Mouse (Mus musculus): ENCODE results near the gene Fbxw15.
"Not testable (repeated sequence)": the region's sequence is repeated elsewhere in the genome, so short reads cannot be mapped to it uniquely, and the experiment has no call there.

Fbxw15 gene

DNA sequence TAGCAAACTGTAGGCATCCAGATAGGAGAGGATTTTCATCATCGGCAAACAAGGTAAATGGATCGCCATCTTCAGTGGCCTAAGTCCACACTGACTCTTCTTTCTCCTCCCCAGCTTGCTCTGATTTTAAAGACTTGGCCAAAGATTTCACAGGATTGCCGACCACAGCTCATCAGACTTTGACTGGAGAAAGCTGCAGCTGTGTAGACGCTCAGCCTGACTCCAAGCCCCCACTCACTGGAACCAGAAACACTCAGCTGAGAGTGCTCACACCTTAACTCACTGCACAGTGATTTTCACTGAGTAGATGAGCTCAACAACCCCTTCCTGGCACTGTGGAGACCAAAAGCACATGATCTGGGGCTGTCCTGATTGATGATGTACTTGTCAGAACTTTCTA is at the start of gene Fbxw15:
Fbxw15 (minus strand) TSS at position 101 of the 400 bp plus-strand sequence.
- not testable (repeated sequence) for DNase-seq (ENCODE audit: low read depth in 2 of 2, low spot score in 2 of 2)

GRCm38 (mm10) chr9:109606837-109607236 is 38.8 kb upstream of the Fbxw15 start:
- DNase-seq (ENCODE audit: low read depth in 2 of 2, low spot score in 2 of 2), result not testable (repeated sequence)

DNA sequence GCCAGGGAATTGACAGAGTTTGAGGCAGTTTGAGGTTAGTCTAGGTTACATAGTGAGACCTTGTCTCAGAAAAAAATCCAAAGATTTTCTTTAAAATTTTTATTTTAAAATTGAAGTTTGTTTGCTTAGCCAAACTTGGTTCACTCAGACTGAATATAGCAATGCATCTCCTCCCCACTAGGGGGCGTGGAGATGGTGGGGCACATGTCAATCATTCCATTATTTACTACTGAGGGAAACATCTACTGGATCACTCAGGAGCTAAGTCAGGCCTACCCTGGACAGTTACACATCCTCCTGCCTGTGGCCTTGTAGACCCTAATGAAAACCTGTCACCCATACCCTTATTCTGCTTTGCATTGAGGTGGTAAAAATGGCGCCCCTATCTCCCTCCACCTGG is 34.1 kb upstream of the Fbxw15 start:
- DNase-seq (ENCODE audit: low read depth in 2 of 2, low spot score in 2 of 2), result not testable (repeated sequence)

DNA sequence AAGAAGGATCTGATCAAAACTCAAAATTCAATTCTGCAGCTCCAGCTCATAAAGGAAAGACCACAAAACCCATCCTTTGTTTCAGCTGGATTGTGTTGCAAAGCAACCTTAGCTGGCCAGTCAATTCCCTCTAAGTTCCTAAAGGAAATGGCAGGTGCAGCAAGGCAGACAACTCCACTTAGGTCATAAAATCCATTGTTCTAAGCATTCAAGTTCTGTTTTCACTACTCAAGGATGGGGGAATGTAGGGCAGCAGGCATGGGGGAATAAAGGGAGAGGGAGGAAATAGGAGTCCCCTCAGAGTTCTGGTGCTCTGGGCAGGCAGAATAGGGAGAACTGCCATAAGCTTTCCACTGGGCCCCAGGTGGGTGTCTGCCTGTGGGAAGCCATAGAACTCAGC is 29.2 kb upstream of the Fbxw15 start:
- DNase-seq (ENCODE audit: low read depth in 2 of 2, low spot score in 2 of 2), result no peak

DNA sequence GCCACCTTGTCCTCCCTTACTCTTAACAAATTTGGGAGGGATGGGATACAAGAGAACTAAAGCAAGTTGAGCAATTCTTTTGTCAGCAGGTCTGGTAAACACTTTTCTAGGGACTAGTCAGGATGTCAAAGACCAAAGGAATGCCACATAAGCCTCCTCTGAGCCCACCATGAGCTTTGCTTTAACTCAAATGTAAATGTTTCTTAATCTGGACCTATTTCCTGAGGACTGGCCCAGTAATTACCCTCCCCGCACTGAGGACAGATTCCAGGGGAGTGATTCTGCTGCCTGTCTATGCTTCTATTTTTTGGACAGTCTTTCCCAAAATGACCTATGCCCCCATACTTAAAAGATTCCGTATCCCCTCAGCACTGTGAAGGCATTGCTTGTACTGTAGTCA is 26.8 kb upstream of the Fbxw15 start:
- DNase-seq (ENCODE audit: low read depth in 2 of 2, low spot score in 2 of 2), result no peak

- DNase-seq (ENCODE audit: low read depth in 2 of 2, low spot score in 2 of 2), result no peak
Observed at GRCm38 (mm10) chr9:109565546-109565945, 2.5 kb downstream of the Fbxw15 start.

DNA sequence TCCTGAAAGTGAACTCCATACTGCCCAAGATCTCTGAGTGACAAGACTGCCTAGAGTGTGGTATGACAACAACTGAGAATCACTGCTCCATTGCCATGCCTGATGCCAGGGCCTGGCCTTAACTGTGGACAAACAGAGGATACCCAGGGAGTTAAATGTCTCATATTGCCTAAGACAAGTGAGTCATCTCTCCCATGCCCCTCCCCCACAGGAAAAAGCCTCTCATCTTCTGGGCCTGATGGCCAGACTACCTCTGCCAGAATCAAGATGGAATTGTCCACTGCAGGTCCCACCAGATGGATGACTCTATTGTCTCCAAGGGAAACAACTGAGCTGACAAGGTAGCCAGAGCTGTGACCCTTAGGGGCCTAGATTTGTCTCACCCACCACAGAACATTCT is 6.0 kb downstream of the Fbxw15 start:
- DNase-seq (ENCODE audit: low read depth in 2 of 2, low spot score in 2 of 2), result not testable (repeated sequence)

DNA sequence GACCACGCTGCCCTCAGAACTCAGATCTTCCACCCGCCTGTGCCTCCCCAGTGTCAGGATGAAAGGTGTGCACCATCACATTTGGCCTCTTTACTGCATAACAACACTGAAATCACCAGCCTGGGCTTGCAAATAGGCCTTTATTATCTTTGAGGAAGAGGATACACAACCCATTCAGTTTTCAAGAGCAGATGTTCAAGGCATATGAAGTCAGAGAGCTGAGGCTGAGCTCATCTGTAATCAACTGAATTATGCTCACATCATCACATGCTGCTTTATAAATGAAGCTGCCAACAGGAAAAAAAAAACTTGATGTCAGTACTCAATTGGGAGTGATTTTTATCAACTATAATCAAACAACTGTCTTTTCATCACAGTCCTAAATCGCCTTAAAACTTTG is 15.6 kb downstream of the Fbxw15 start:
- DNase-seq (ENCODE audit: low read depth in 2 of 2, low spot score in 2 of 2), result no peak

GRCm38 (mm10) chr9:109549666-109550065 is 18.4 kb downstream of the Fbxw15 start:
- DNase-seq (ENCODE audit: low read depth in 2 of 2, low spot score in 2 of 2), result not testable (repeated sequence)

DNA sequence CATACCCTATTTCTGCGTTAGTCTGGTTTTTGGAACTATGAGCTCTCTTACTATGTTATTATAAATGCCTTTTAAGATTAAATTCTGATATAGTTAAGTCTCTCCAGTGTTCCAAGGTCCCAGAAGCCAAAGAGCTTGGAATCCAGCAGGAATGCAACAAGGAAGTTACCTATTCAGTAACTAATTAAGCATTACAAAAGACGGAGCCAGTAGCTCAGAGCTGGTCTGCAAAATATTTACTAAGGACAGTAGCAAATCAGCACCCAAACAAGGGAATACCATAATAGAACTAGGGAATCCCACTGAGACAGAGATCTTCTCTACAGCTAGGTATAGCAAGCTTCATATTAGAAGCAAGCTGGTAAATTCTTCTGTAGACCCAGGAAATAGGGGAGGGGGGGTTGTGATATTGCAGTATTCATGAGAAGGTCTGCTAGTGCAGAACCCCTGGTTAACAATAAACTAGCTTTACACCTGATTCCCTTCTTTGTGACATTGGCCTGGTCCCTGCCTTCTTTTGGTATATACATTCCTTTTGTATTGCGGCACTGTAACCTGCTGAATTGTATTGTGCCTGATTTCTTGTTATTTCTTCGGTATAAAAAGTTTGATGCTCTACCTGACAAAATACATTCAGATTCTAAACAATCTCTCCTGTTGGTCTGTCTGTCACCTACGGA is 44.5 kb downstream of the Fbxw15 start:
- no peak for DNase-seq (ENCODE audit: low read depth in 2 of 2, low spot score in 2 of 2)
